In the genomic region with DNA sequence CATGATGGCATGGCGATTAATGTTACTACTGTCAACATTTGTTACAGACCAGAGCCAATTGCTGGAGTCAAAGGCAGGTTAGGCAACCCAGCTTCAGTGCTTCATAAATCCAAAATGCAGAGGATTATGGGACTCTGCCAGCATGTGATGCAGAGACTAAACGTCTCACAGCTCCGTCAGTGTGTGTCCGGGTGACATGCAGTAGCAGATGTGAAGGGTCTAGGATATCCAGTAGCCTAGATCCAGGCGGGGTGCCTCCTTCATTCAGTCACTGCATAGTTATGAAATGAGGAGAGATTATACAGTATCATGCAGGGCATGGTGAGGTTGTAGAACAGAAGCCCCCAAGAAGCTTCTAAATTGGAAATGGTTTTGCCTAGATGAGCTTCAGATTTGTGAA, we compare ENCODE assay signal across 24 mouse cellular contexts.
A peak's percentile ranks its signal among the peaks of the same experiment; 100 is the strongest.
DNase-seq lines count a peak whose midpoint lies in the region; ATAC-seq and TF ChIP-seq lines count a peak whose summit lies in the region.
"Had no signal": no experiment of that assay in that cellular context is flagged by ENCODE, and none has a peak within 500 bp of the region (broad histone marks: within the 10 kb centered on the region; RNA-seq: fewer than 3 reads in every experiment).

No protein-coding gene starts in this region.

- TF ChIP-seq CTCF in intestine, postnatal 0 days (IDR thresholded peaks at IDR 0.05; ENCODE audit: low read depth): no peak

- no peak overlapping the region for H3K4me2 ChIP-seq in embryonic facial prominence, embryonic 14.5 days (ENCODE audit: low read depth, low read length)
- no peak overlapping the region for H3K4me2 ChIP-seq in midbrain, embryonic 13.5 days (replicated peaks)
- H3K4me2 ChIP-seq in midbrain, embryonic 11.5 days: no peak overlapping the region
- no peak overlapping the region for H3K4me2 ChIP-seq in limb, embryonic 14.5 days (replicated peaks; ENCODE audit: low read depth, low read length, severe bottlenecking)
- no peak overlapping the region for H3K4me2 ChIP-seq in intestine, postnatal 0 days (replicated peaks; ENCODE audit: low read depth)
- H3K4me2 ChIP-seq: embryonic facial prominence, embryonic 12.5 days; forebrain, embryonic 12.5 days had no signal

- H3K27me3 ChIP-seq in embryonic facial prominence, embryonic 14.5 days (replicated peaks; ENCODE audit: control insufficient read depth, insufficient read depth, low read length): no peaks in the 10 kb centered on the region
- no peaks in the 10 kb centered on the region for H3K27me3 ChIP-seq in embryonic facial prominence, embryonic 10.5 days (replicated peaks; ENCODE audit: low read depth, poor library complexity, severe bottlenecking)
- H3K27me3 ChIP-seq in midbrain, embryonic 13.5 days: no peaks in the 10 kb centered on the region
- H3K27me3 ChIP-seq in midbrain, embryonic 11.5 days (ENCODE audit: control insufficient read depth, insufficient read depth, low read length): no peaks in the 10 kb centered on the region
- H3K27me3 ChIP-seq in limb, embryonic 14.5 days (ENCODE audit: control insufficient read depth, insufficient read depth, low read length): no peaks in the 10 kb centered on the region
- H3K27me3 ChIP-seq in intestine, postnatal 0 days (replicated peaks; ENCODE audit: control insufficient read depth, insufficient read depth, low read length): no peaks in the 10 kb centered on the region
- H3K27me3 ChIP-seq: embryonic facial prominence, embryonic 12.5 days; forebrain, embryonic 12.5 days had no signal

- H3K4me1 ChIP-seq in embryonic facial prominence, embryonic 14.5 days (ENCODE audit: control insufficient read depth, insufficient read depth, low read length): no peaks in the 10 kb centered on the region
- H3K4me1 ChIP-seq in embryonic facial prominence, embryonic 10.5 days: no peaks in the 10 kb centered on the region
- no peaks in the 10 kb centered on the region for H3K4me1 ChIP-seq in midbrain, embryonic 13.5 days (replicated peaks)
- no peaks in the 10 kb centered on the region for H3K4me1 ChIP-seq in midbrain, embryonic 11.5 days (ENCODE audit: control insufficient read depth, insufficient read depth, low read length)
- no peaks in the 10 kb centered on the region for H3K4me1 ChIP-seq in limb, embryonic 14.5 days (ENCODE audit: control insufficient read depth, insufficient read depth, low read length)
- H3K4me1 ChIP-seq in intestine, postnatal 0 days (replicated peaks; ENCODE audit: control insufficient read depth, insufficient read depth, low read length): no peaks in the 10 kb centered on the region
- H3K4me1 ChIP-seq: embryonic facial prominence, embryonic 12.5 days; forebrain, embryonic 10.5 days; forebrain, embryonic 12.5 days had no signal

- no peak overlapping the region for H3K27ac ChIP-seq in embryonic facial prominence, embryonic 14.5 days (replicated peaks; ENCODE audit: low read depth, low read length)
- H3K27ac ChIP-seq in embryonic facial prominence, embryonic 10.5 days (replicated peaks): no peak overlapping the region
- H3K27ac ChIP-seq in midbrain, embryonic 13.5 days: 0 out of 2 replicates have a peak overlapping the region, but pooled peaks have one; percentile 14
- H3K27ac ChIP-seq in midbrain, embryonic 11.5 days (ENCODE audit: low read depth, low read length): no peak overlapping the region
- no peak overlapping the region for H3K27ac ChIP-seq in limb, embryonic 14.5 days (replicated peaks; ENCODE audit: low read depth, low read length)
- no peak overlapping the region for H3K27ac ChIP-seq in intestine, postnatal 0 days (ENCODE audit: low read depth, low read length)
- H3K27ac ChIP-seq: embryonic facial prominence, embryonic 12.5 days; forebrain, embryonic 10.5 days; forebrain, embryonic 12.5 days had no signal

- no peak overlapping the region for H3K9ac ChIP-seq in embryonic facial prominence, embryonic 14.5 days (ENCODE audit: low read depth, low read length)
- no peak overlapping the region for H3K9ac ChIP-seq in midbrain, embryonic 13.5 days (replicated peaks)
- no peak overlapping the region for H3K9ac ChIP-seq in midbrain, embryonic 11.5 days (ENCODE audit: low read length)
- no peak overlapping the region for H3K9ac ChIP-seq in limb, embryonic 14.5 days (ENCODE audit: low read depth, low read length, severe bottlenecking)
- H3K9ac ChIP-seq in intestine, postnatal 0 days (ENCODE audit: low read depth, low read length): no peak overlapping the region
- H3K9ac ChIP-seq: embryonic facial prominence, embryonic 12.5 days; forebrain, embryonic 12.5 days had no signal

- WGBS in embryonic facial prominence, embryonic 14.5 days: 73% methylated on average over 5 of the region's 5 CpGs
- WGBS in embryonic facial prominence, embryonic 10.5 days: 85% methylated on average over 5 of the region's 5 CpGs
- WGBS in midbrain, embryonic 13.5 days: 79% methylated on average over 5 of the region's 5 CpGs
- WGBS in midbrain, embryonic 11.5 days: 87% methylated on average over 5 of the region's 5 CpGs
- WGBS in limb, embryonic 14.5 days: 81% methylated on average over 5 of the region's 5 CpGs
- 83% methylated on average over 5 of the region's 5 CpGs for WGBS in intestine, postnatal 0 days

- DNase-seq in embryonic facial prominence, embryonic 14.5 days (ENCODE audit: low spot score): peak; percentile 73
- no peak for DNase-seq in embryonic facial prominence, embryonic 10.5 days (ENCODE audit: low spot score)
- no peak for DNase-seq in midbrain, embryonic 11.5 days (ENCODE audit: low spot score, missing footprints)
- peak; percentile 72 for DNase-seq in limb, embryonic 14.5 days (ENCODE audit: low spot score)
- DNase-seq in gastrocnemius, postnatal 4 days (ENCODE audit: low spot score in 2 of 2): no peak
- DNase-seq: adrenal gland, adult 2 months; adrenal gland, postnatal 10 days; adrenal gland, postnatal 25 days; B cell, adult 2 months; cerebellum, adult 11 months; cerebellum, adult 18-20 months; cerebellum, adult 8-10 months; cerebellum, adult 9-11 months; cerebellum, postnatal 14 days; cerebellum, postnatal 36 days; embryo, embryonic 11 days had no signal

- H3K36me3 ChIP-seq in embryonic facial prominence, embryonic 14.5 days (ENCODE audit: control insufficient read depth, insufficient read depth, low read length): no peaks in the 10 kb centered on the region
- H3K36me3 ChIP-seq in embryonic facial prominence, embryonic 10.5 days (replicated peaks): no peaks in the 10 kb centered on the region
- H3K36me3 ChIP-seq in midbrain, embryonic 13.5 days: no peaks in the 10 kb centered on the region
- H3K36me3 ChIP-seq in midbrain, embryonic 11.5 days (ENCODE audit: control insufficient read depth, insufficient read depth, low read length): no peaks in the 10 kb centered on the region
- no peaks in the 10 kb centered on the region for H3K36me3 ChIP-seq in limb, embryonic 14.5 days (ENCODE audit: control insufficient read depth, insufficient read depth, low read length)
- no peaks in the 10 kb centered on the region for H3K36me3 ChIP-seq in intestine, postnatal 0 days (ENCODE audit: control insufficient read depth, insufficient read depth)
- H3K36me3 ChIP-seq: embryonic facial prominence, embryonic 12.5 days; forebrain, embryonic 10.5 days; forebrain, embryonic 12.5 days had no signal

- no peaks in the 10 kb centered on the region for H3K9me3 ChIP-seq in embryonic facial prominence, embryonic 14.5 days (ENCODE audit: control insufficient read depth, low read length)
- no peaks in the 10 kb centered on the region for H3K9me3 ChIP-seq in embryonic facial prominence, embryonic 10.5 days
- H3K9me3 ChIP-seq in midbrain, embryonic 13.5 days: no peaks in the 10 kb centered on the region
- no peaks in the 10 kb centered on the region for H3K9me3 ChIP-seq in midbrain, embryonic 11.5 days (ENCODE audit: control insufficient read depth, low read length)
- no peaks in the 10 kb centered on the region for H3K9me3 ChIP-seq in limb, embryonic 14.5 days (ENCODE audit: control insufficient read depth, low read length)
- no peaks in the 10 kb centered on the region for H3K9me3 ChIP-seq in intestine, postnatal 0 days (ENCODE audit: control insufficient read depth)
- H3K9me3 ChIP-seq: embryonic facial prominence, embryonic 12.5 days; forebrain, embryonic 10.5 days; forebrain, embryonic 12.5 days had no signal

- no peak overlapping the region for H3K4me3 ChIP-seq in embryonic facial prominence, embryonic 14.5 days (ENCODE audit: low read depth, low read length)
- no peak overlapping the region for H3K4me3 ChIP-seq in embryonic facial prominence, embryonic 10.5 days
- H3K4me3 ChIP-seq in midbrain, embryonic 13.5 days (replicated peaks): no peak overlapping the region
- H3K4me3 ChIP-seq in midbrain, embryonic 11.5 days (ENCODE audit: low read depth, low read length): no peak overlapping the region
- H3K4me3 ChIP-seq in limb, embryonic 14.5 days (replicated peaks; ENCODE audit: low read length): no peak overlapping the region
- no peak overlapping the region for H3K4me3 ChIP-seq in intestine, postnatal 0 days (ENCODE audit: low read depth, low read length)
- H3K4me3 ChIP-seq: embryonic facial prominence, embryonic 12.5 days; erythroblast, embryonic 14.5 days; forebrain, embryonic 10.5 days; forebrain, embryonic 12.5 days had no signal

- ATAC-seq in embryonic facial prominence, embryonic 14.5 days (ENCODE audit: low read depth): peak; percentile 88; the same call in 1 of the 2 replicates
- ATAC-seq in midbrain, embryonic 13.5 days: no peak
- no peak for ATAC-seq in midbrain, embryonic 11.5 days (ENCODE audit: low FRiP score)
- ATAC-seq in limb, embryonic 14.5 days (ENCODE audit: low FRiP score, low read depth): peak; percentile 85
- no peak for ATAC-seq in intestine, postnatal 0 days
- ATAC-seq: forebrain, embryonic 14.5 days; forebrain, embryonic 16.5 days had no signal

- no peak for TF ChIP-seq POLR2A in limb, embryonic 14.5 days (IDR thresholded peaks at IDR 0.05; ENCODE audit: borderline replicate concordance, extremely low read depth, insufficient read depth, insufficient read length)

Comparison
In these comparisons a context has a peak if more than half of its experiments do, and no peak if none do; other contexts are left out.
1. DNase-seq: peak in embryonic facial prominence, embryonic 14.5 days (single experiment) and limb, embryonic 14.5 days (single experiment); none in embryonic facial prominence, embryonic 10.5 days (single experiment), midbrain, embryonic 11.5 days (single experiment) and gastrocnemius, postnatal 4 days (0 of 2).
2. ATAC-seq: peak in embryonic facial prominence, embryonic 14.5 days (single experiment) and limb, embryonic 14.5 days (single experiment); none in midbrain, embryonic 13.5 days (single experiment), midbrain, embryonic 11.5 days (single experiment) and intestine, postnatal 0 days (single experiment).